7 mouse cellular contexts compared by ENCODE assay signal in genomic region chr11:97703039-97703826, GRCm38 (mm10). TPM values are rescaled to one million over a fixed set of nuclear protein-coding genes. Genes with fewer than 3 reads are reported as not detected.
DNase-seq lines count a peak whose midpoint lies in the region; ATAC-seq and TF ChIP-seq lines count a peak whose summit lies in the region.

Gene Psmb3 (plus strand): TSS chr11:97703399.

- intact Hi-C loops in left cerebral cortex, postnatal 4 days (cut with DNase I) = no loop called here

- under 1% methylated on average over 35 of the region's 35 CpGs for WGBS in embryonic facial prominence, embryonic 10.5 days
- WGBS in intestine, postnatal 0 days = 0% methylated on average over 35 of the region's 35 CpGs
- WGBS in midbrain, embryonic 12.5 days = under 1% methylated on average over 35 of the region's 35 CpGs
- WGBS in small intestine, adult 2 months = under 1% methylated on average over 35 of the region's 35 CpGs

- peak; percentile 99 for DNase-seq in adrenal gland, postnatal 10 days
- DNase-seq in embryonic facial prominence, embryonic 10.5 days (ENCODE audit: low spot score) = peak; percentile 95
- peak; percentile 100 for DNase-seq in gonadal fat pad, adult 2 months (ENCODE audit: low read depth)
- peak; percentile 99 for DNase-seq in left cerebral cortex, postnatal 4 days

- H3K4me1 ChIP-seq in embryonic facial prominence, embryonic 10.5 days = peaks cover 30% of the 10 kb centered on the region
- H3K4me1 ChIP-seq in intestine, postnatal 0 days (replicated peaks; ENCODE audit: control insufficient read depth, insufficient read depth, low read length) = peaks cover 4% of the 10 kb centered on the region
- peaks cover 26% of the 10 kb centered on the region for H3K4me1 ChIP-seq in midbrain, embryonic 12.5 days
- H3K4me1 ChIP-seq in small intestine, adult 2 months (ENCODE audit: control insufficient read depth, insufficient read depth, insufficient read length, low read length) = peaks cover 6% of the 10 kb centered on the region

- peak within 1 kb of the TSS; percentile 67 for H3K9ac ChIP-seq in intestine, postnatal 0 days (ENCODE audit: low read depth, low read length)
- peak within 1 kb of the TSS; percentile 87 for H3K9ac ChIP-seq in midbrain, embryonic 12.5 days (replicated peaks)

- H3K36me3 ChIP-seq in embryonic facial prominence, embryonic 10.5 days (replicated peaks) = peaks cover 37% of the 10 kb centered on the region
- peaks cover 8% of the 10 kb centered on the region; the same call in 1 of the 2 replicates for H3K36me3 ChIP-seq in intestine, postnatal 0 days (ENCODE audit: control insufficient read depth, insufficient read depth)
- peaks cover 24% of the 10 kb centered on the region for H3K36me3 ChIP-seq in midbrain, embryonic 12.5 days
- H3K36me3 ChIP-seq in small intestine, adult 2 months (ENCODE audit: control insufficient read depth, insufficient read depth, low read length) = peaks cover 17% of the 10 kb centered on the region

- peak within 1 kb of the TSS; percentile 79 for H3K4me2 ChIP-seq in intestine, postnatal 0 days (replicated peaks; ENCODE audit: low read depth)
- H3K4me2 ChIP-seq in midbrain, embryonic 12.5 days (replicated peaks) = peak within 1 kb of the TSS; percentile 90

- peak; percentile 85 for ATAC-seq in intestine, postnatal 0 days
- peak; percentile 83 for ATAC-seq in midbrain, embryonic 12.5 days (ENCODE audit: low FRiP score, low read depth)

- no peaks in the 10 kb centered on the region; the same call in 1 of the 2 replicates for H3K27me3 ChIP-seq in embryonic facial prominence, embryonic 10.5 days (replicated peaks; ENCODE audit: low read depth, poor library complexity, severe bottlenecking)
- no peaks in the 10 kb centered on the region for H3K27me3 ChIP-seq in intestine, postnatal 0 days (replicated peaks; ENCODE audit: control insufficient read depth, insufficient read depth, low read length)
- H3K27me3 ChIP-seq in midbrain, embryonic 12.5 days = peaks cover 9% of the 10 kb centered on the region; the same call in 1 of the 2 replicates
- H3K27me3 ChIP-seq in small intestine, adult 2 months (ENCODE audit: control insufficient read depth, insufficient read depth, low read length) = no peaks in the 10 kb centered on the region

- peak within 1 kb of the TSS; percentile 94 for H3K4me3 ChIP-seq in embryonic facial prominence, embryonic 10.5 days
- H3K4me3 ChIP-seq in intestine, postnatal 0 days (ENCODE audit: low read depth, low read length) = peak within 1 kb of the TSS; percentile 77
- H3K4me3 ChIP-seq in midbrain, embryonic 12.5 days = peak within 1 kb of the TSS; percentile 88
- H3K4me3 ChIP-seq in small intestine, adult 2 months (ENCODE audit: low read depth, low read length) = peak within 1 kb of the TSS; percentile 85

- TF ChIP-seq CTCF in intestine, postnatal 0 days (IDR thresholded peaks at IDR 0.05; ENCODE audit: low read depth) = no peak
- no peak for TF ChIP-seq CTCF in small intestine, adult 2 months (IDR thresholded peaks at IDR 0.05; ENCODE audit: extremely low read depth, insufficient read length, insufficient replicate concordance, low read depth, low read length)

- H3K27ac ChIP-seq in embryonic facial prominence, embryonic 10.5 days (replicated peaks) = peak within 1 kb of the TSS; percentile 82
- H3K27ac ChIP-seq in intestine, postnatal 0 days (ENCODE audit: low read depth, low read length) = peak within 1 kb of the TSS; percentile 74
- H3K27ac ChIP-seq in midbrain, embryonic 12.5 days (replicated peaks) = peak within 1 kb of the TSS; percentile 77
- H3K27ac ChIP-seq in small intestine, adult 2 months (ENCODE audit: insufficient read depth, low read depth, low read length) = peak within 1 kb of the TSS; percentile 55

- H3K9me3 ChIP-seq in embryonic facial prominence, embryonic 10.5 days = no peaks in the 10 kb centered on the region
- no peaks in the 10 kb centered on the region for H3K9me3 ChIP-seq in intestine, postnatal 0 days (ENCODE audit: control insufficient read depth)
- H3K9me3 ChIP-seq in midbrain, embryonic 12.5 days = no peaks in the 10 kb centered on the region

- peak; percentile 71 for TF ChIP-seq POLR2A in small intestine, adult 2 months (IDR thresholded peaks at IDR 0.05; ENCODE audit: low read depth, low read length)

RNA-seq across cellular contexts. Expression of gene Psmb3, which starts in this region (rescaled TPM):
- 100 to 1,000 TPM; 231 to 234 TPM for total RNA-seq in adrenal gland, postnatal 10 days (2021)
- 634 and 654 TPM in 2 replicates for polyA plus RNA-seq in embryonic facial prominence, embryonic 10.5 days (2016; fragmentation: Nextera tagmentation; extraction: Ambion mirVana)
- polyA plus RNA-seq in gonadal fat pad, adult 2 months (2012; rRNA removed) = 327 and 453 TPM in 2 replicates
- 391 and 439 TPM in 2 replicates for polyA plus RNA-seq in intestine, postnatal 0 days (2015; fragmentation: Nextera tagmentation; extraction: Ambion mirVana)
- total RNA-seq in left cerebral cortex, postnatal 4 days (2021) = 100 to 1,000 TPM; 168 to 172 TPM
- 450 and 456 TPM in 2 replicates for polyA plus RNA-seq in midbrain, embryonic 12.5 days (2016; fragmentation: Nextera tagmentation; extraction: Ambion mirVana)
- polyA plus RNA-seq in small intestine, adult 2 months (2012; rRNA removed) = 164 and 330 TPM in 2 replicates

Comparison
In these comparisons a context has a peak if more than half of its experiments do, and no peak if none do; other contexts are left out.
1. Peak in every context shown above with its lines: DNase-seq, ATAC-seq, H3K4me3 ChIP-seq and H3K27ac ChIP-seq.